Mouse (Mus musculus) lung, postnatal 0 days (tissue): Measurements from ENCODE around the gene Plcb1. TPM values are rescaled to one million over a fixed set of nuclear protein-coding genes. Genes with fewer than 3 reads are reported as not detected.

Source experiments
- ATAC-seq: fragments of 200-750 bp; cut with Nextera tagmentation; 2 replicates; pipeline ENCODE4 v1.8.0; 2017; ENCODE audit warnings: moderate library complexity
- DNase-seq: peaks from one replicate; pipeline ENCODE4 v3.0.0-alpha.2; 2016; ENCODE audit warnings: low spot score
- H3K27ac ChIP-seq: fragments of 300-500 bp; sonication (generic); 2 replicates; pipeline ENCODE4 v1.5.1; 2014; ENCODE audit warnings: antibody characterized with exemption, mild to moderate bottlenecking, low read length, mixed read lengths
- H3K27me3 ChIP-seq: fragments of 300-500 bp; sonication (generic); replicated peaks from 2 replicates; pipeline ENCODE4 v1.6.1; 2014; ENCODE audit warnings: low read length, mixed read lengths; ENCODE audit not compliant: insufficient read depth
- H3K36me3 ChIP-seq: fragments of 300-500 bp; sonication (generic); 2 replicates; pipeline ENCODE4 v1.6.1; 2014; ENCODE audit warnings: low read length, mixed read lengths; ENCODE audit not compliant: insufficient read depth
- H3K4me1 ChIP-seq: fragments of 300-500 bp; sonication (generic); 2 replicates; pipeline ENCODE4 v1.6.1; 2014; ENCODE audit warnings: antibody characterized with exemption, low read depth, low read length, mixed read lengths; ENCODE audit not compliant: insufficient read depth
- H3K4me2 ChIP-seq: fragments of 300-500 bp; sonication (generic); replicated peaks from 2 replicates; pipeline ENCODE4 v1.6.1; 2014; ENCODE audit warnings: low read depth, mild to moderate bottlenecking, low read length, moderate library complexity, mixed read lengths
- H3K4me3 ChIP-seq: fragments of 300-500 bp; sonication (generic); 2 replicates; pipeline ENCODE4 v1.5.1; 2014; ENCODE audit warnings: low read depth, low read length
- H3K9ac ChIP-seq: fragments of 300-500 bp; sonication (generic); replicated peaks from 2 replicates; pipeline ENCODE4 v1.6.1; 2014; ENCODE audit warnings: low read depth, mild to moderate bottlenecking
- H3K9me3 ChIP-seq: fragments of 300-500 bp; sonication (generic); 2 replicates; pipeline ENCODE4 v1.6.1; 2016; ENCODE audit warnings: low read length, mixed read lengths
- CTCF ChIP-seq: IDR thresholded peaks from 2 replicates; pipeline ENCODE4 v1.5.1; 2016; ENCODE audit warnings: antibody characterized with exemption, mild to moderate bottlenecking
- EP300 ChIP-seq: IDR thresholded peaks from 2 replicates; pipeline ENCODE4 v1.6.1; 2016; ENCODE audit warnings: antibody characterized with exemption, mild to moderate bottlenecking, control low read depth
- WGBS: fragments of 180-500 bp; shearing (Covaris S2); extraction: QIAGEN DNeasy Blood & Tissue Kit; methylation state at CpG from one replicate; pipeline ENCODE4 v1.1.7; 2014; 5-methylcytosine and 5-hydroxymethylcytosine counted together
- polyA plus RNA-seq: library from polyadenylated mRNA; unstranded; fragments of >200 nt; fragmentation: Nextera tagmentation; extraction: Ambion mirVana; gene quantifications from 2 replicates; pipeline ENCODE4 v1.2.1, GENCODE M21; 2015

Gene Plcb1
- polyA plus RNA-seq, 1 experiment from 2014 or later, result 8.7 TPM

GRCm38 (mm10) chr2:135071349-135071748, 285.5 kb downstream of the Plcb1 start:
- H3K4me1 ChIP-seq, result no peaks in the 10 kb centered on the region
- WGBS, result 88% methylated on average over 4 of the region's 4 CpGs
- no peak for ATAC-seq

GRCm38 (mm10) chr2:135072503-135072902, 286.6 kb downstream of the Plcb1 start:
- 70% methylated on average over 5 of the region's 5 CpGs for WGBS
- no peak overlapping the region for H3K4me3 ChIP-seq
- ATAC-seq (no peak), DNase-seq (no peak)
- no peak overlapping the region for H3K27ac ChIP-seq
- H3K36me3 ChIP-seq, result no peaks in the 10 kb centered on the region
- H3K9ac ChIP-seq, result no peak overlapping the region
- H3K4me1 ChIP-seq, result no peaks in the 10 kb centered on the region
- TF ChIP-seq CTCF (no peak), EP300 (no peak)
- no peaks in the 10 kb centered on the region for H3K9me3 ChIP-seq
- H3K27me3 ChIP-seq, result no peaks in the 10 kb centered on the region
- no peak overlapping the region for H3K4me2 ChIP-seq

More at GRCm38 (mm10) chr2:135071349-135071748, 285.5 kb downstream of the Plcb1 start:
- H3K27ac ChIP-seq, result no peak overlapping the region
- H3K27me3 ChIP-seq, result no peaks in the 10 kb centered on the region
- no peak for DNase-seq
- no peak overlapping the region for H3K4me2 ChIP-seq
- no peaks in the 10 kb centered on the region for H3K9me3 ChIP-seq
- no peak overlapping the region for H3K4me3 ChIP-seq
- TF ChIP-seq EP300 (no peak), CTCF (no peak)
- no peaks in the 10 kb centered on the region for H3K36me3 ChIP-seq
- H3K9ac ChIP-seq, result no peak overlapping the region

GRCm38 (mm10) chr2:135073014-135073413, 287.1 kb downstream of the Plcb1 start:
- Histone ChIP-seq H3K9ac (no peak overlapping the region), H3K9me3 (no peaks in the 10 kb centered on the region), H3K4me3 (no peak overlapping the region), H3K4me2 (no peak overlapping the region), H3K27ac (no peak overlapping the region), H3K27me3 (no peaks in the 10 kb centered on the region), H3K36me3 (no peaks in the 10 kb centered on the region), H3K4me1 (no peaks in the 10 kb centered on the region)
- WGBS, result 65% methylated on average over 5 of the region's 5 CpGs
- TF ChIP-seq CTCF (no peak), EP300 (no peak)
- DNase-seq, result no peak
- no peak for ATAC-seq

- DNase-seq (no peak), ATAC-seq (no peak)
- Histone ChIP-seq H3K36me3 (no peaks in the 10 kb centered on the region), H3K4me1 (no peaks in the 10 kb centered on the region), H3K9ac (no peak overlapping the region), H3K4me3 (no peak overlapping the region), H3K4me2 (no peak overlapping the region), H3K9me3 (no peaks in the 10 kb centered on the region), H3K27me3 (no peaks in the 10 kb centered on the region), H3K27ac (no peak overlapping the region)
- 61% methylated on average over 1 of the region's 1 CpGs for WGBS
- TF ChIP-seq CTCF (no peak), EP300 (no peak)
Measured at GRCm38 (mm10) chr2:135075375-135075774, 289.5 kb downstream of the Plcb1 start.

GRCm38 (mm10) chr2:135092588-135093162, 306.8 kb downstream of the Plcb1 start:
- H3K36me3 ChIP-seq, result no peaks in the 10 kb centered on the region
- H3K27ac ChIP-seq, result no peak overlapping the region
- H3K4me3 ChIP-seq, result no peak overlapping the region
- H3K4me1 ChIP-seq, result no peaks in the 10 kb centered on the region
- H3K9me3 ChIP-seq, result no peaks in the 10 kb centered on the region
- ATAC-seq, result peak; percentile 61
- H3K9ac ChIP-seq, result no peak overlapping the region
- H3K4me2 ChIP-seq, result no peak overlapping the region
- no peak for TF ChIP-seq CTCF
- TF ChIP-seq EP300, result no peak
- peak; percentile 78 for DNase-seq
- WGBS, result 48% methylated on average over 5 of the region's 5 CpGs
- no peaks in the 10 kb centered on the region for H3K27me3 ChIP-seq

- Histone ChIP-seq H3K4me2 (no peak overlapping the region), H3K9me3 (no peaks in the 10 kb centered on the region), H3K9ac (no peak overlapping the region), H3K27me3 (no peaks in the 10 kb centered on the region), H3K4me3 (no peak overlapping the region), H3K4me1 (no peaks in the 10 kb centered on the region), H3K27ac (no peak overlapping the region), H3K36me3 (no peaks in the 10 kb centered on the region)
- ATAC-seq, result no peak
- 81% methylated on average over 4 of the region's 4 CpGs for WGBS
- TF ChIP-seq CTCF, result no peak
- TF ChIP-seq EP300, result no peak
- DNase-seq, result no peak
Measured at GRCm38 (mm10) chr2:135101292-135101691, 315.4 kb downstream of the Plcb1 start.

GRCm38 (mm10) chr2:135101943-135102342, 316.1 kb downstream of the Plcb1 start:
- 75% methylated on average over 1 of the region's 1 CpGs for WGBS
- no peak for TF ChIP-seq CTCF
- TF ChIP-seq EP300, result no peak
- no peak for ATAC-seq

More at GRCm38 (mm10) chr2:135101943-135102342, 316.1 kb downstream of the Plcb1 start:
- H3K4me1 ChIP-seq, result no peaks in the 10 kb centered on the region
- no peak for DNase-seq
- no peak overlapping the region for H3K9ac ChIP-seq
- H3K36me3 ChIP-seq, result no peaks in the 10 kb centered on the region
- no peak overlapping the region for H3K4me3 ChIP-seq
- H3K27ac ChIP-seq, result no peak overlapping the region
- H3K4me2 ChIP-seq, result no peak overlapping the region
- H3K9me3 ChIP-seq, result no peaks in the 10 kb centered on the region
- H3K27me3 ChIP-seq, result no peaks in the 10 kb centered on the region
